Mouse (Mus musculus) cortical plate, adult 2 months (tissue): ENCODE measurements at regions not wholly inside any gene's neighbourhood (a gene's known extent, or its start where the extent isn't known, plus 50 kb on each side); places are given as distances from the start of the nearest gene placed in this dataset.
A peak's percentile ranks its signal among the peaks of the same experiment; 100 is the strongest.

Source experiments
- H3K27ac ChIP-seq: fragments of 200-500 bp; 2 replicates; pipeline ENCODE4 v1.5.1; 2012; ENCODE audit warnings: low read length, control low read depth, inconsistent platforms; ENCODE audit not compliant: insufficient read depth
- H3K4me1 ChIP-seq: fragments of 200-500 bp; 2 replicates; pipeline ENCODE4 v1.6.1; 2011; ENCODE audit warnings: low read length; ENCODE audit not compliant: control insufficient read depth, insufficient read depth
- H3K4me3 ChIP-seq: fragments of 200-500 bp; 2 replicates; pipeline ENCODE4 v1.5.1; 2011; ENCODE audit warnings: mild to moderate bottlenecking, low read length, control low read depth; ENCODE audit not compliant: insufficient read depth
- CTCF ChIP-seq: fragments of 200-500 bp; IDR thresholded peaks from 2 replicates; pipeline ENCODE4 v1.5.1; 2011; ENCODE audit warnings: mild to moderate bottlenecking, control low read depth, low read length; ENCODE audit not compliant: insufficient read depth; ENCODE audit errors: extremely low read depth
- POLR2A ChIP-seq: fragments of 200-500 bp; IDR thresholded peaks from 2 replicates; pipeline ENCODE4 v1.6.1; 2011; ENCODE audit warnings: mild to moderate bottlenecking, low read length, control low read depth; ENCODE audit not compliant: insufficient read depth; ENCODE audit errors: extremely low read depth

GRCm38 (mm10) chr11:109040519-109040916 lies 103.7 kb downstream of the E030025P04Rik start:
- Histone ChIP-seq H3K4me3 (no peak overlapping the region), H3K27ac (no peak overlapping the region), H3K4me1 (no peaks in the 10 kb centered on the region)
- no peak for TF ChIP-seq POLR2A
- no peak for TF ChIP-seq CTCF

GRCm38 (mm10) chr11:109039792-109040518 lies 104.2 kb downstream of the E030025P04Rik start:
- no peak overlapping the region for H3K4me3 ChIP-seq

GRCm38 (mm10) chr11:109039060-109039791 lies 104.9 kb downstream of the E030025P04Rik start:
- H3K27ac ChIP-seq = no peak overlapping the region
- peaks cover 2% of the 10 kb centered on the region; the same call in 1 of the 2 replicates for H3K4me1 ChIP-seq
- no peak overlapping the region for H3K4me3 ChIP-seq
- TF ChIP-seq CTCF = no peak
- no peak for TF ChIP-seq POLR2A

More at GRCm38 (mm10) chr11:109039792-109040518, 104.2 kb downstream of the E030025P04Rik start:
- TF ChIP-seq POLR2A = no peak
- no peak for TF ChIP-seq CTCF
- Histone ChIP-seq H3K4me1 (peaks cover 2% of the 10 kb centered on the region; the same call in 1 of the 2 replicates), H3K27ac (no peak overlapping the region)

GRCm38 (mm10) chr11:109038136-109038535 lies 106.0 kb downstream of the E030025P04Rik start:
- H3K4me3 ChIP-seq = no peak overlapping the region
- peaks cover 4% of the 10 kb centered on the region; the same call in 1 of the 2 replicates for H3K4me1 ChIP-seq
- no peak overlapping the region for H3K27ac ChIP-seq
- TF ChIP-seq POLR2A = no peak

- TF ChIP-seq CTCF (no peak), POLR2A (no peak)
- Histone ChIP-seq H3K4me3 (no peak overlapping the region), H3K27ac (no peak overlapping the region), H3K4me1 (peaks cover 4% of the 10 kb centered on the region; the same call in 1 of the 2 replicates)
These were observed 109.6 kb downstream of the E030025P04Rik start for GRCm38 (mm10) chr11:109034596-109034995.

GRCm38 (mm10) chr11:109034072-109034471 lies 110.1 kb downstream of the E030025P04Rik start:
- no peak overlapping the region for H3K4me3 ChIP-seq
- TF ChIP-seq CTCF (no peak), POLR2A (no peak)
- no peak overlapping the region for H3K27ac ChIP-seq
- H3K4me1 ChIP-seq = peaks cover 4% of the 10 kb centered on the region; the same call in 1 of the 2 replicates

GRCm38 (mm10) chr11:109032729-109033128 lies 111.4 kb downstream of the E030025P04Rik start:
- Histone ChIP-seq H3K4me1 (peaks cover 4% of the 10 kb centered on the region; the same call in 1 of the 2 replicates), H3K27ac (no peak overlapping the region), H3K4me3 (no peak overlapping the region)
- TF ChIP-seq CTCF = no peak
- no peak for TF ChIP-seq POLR2A

GRCm38 (mm10) chr11:109030486-109030885 lies 110.3 kb downstream of the Axin2 start:
- peaks cover 4% of the 10 kb centered on the region; the same call in 1 of the 2 replicates for H3K4me1 ChIP-seq
- H3K4me3 ChIP-seq = no peak overlapping the region
- no peak overlapping the region for H3K27ac ChIP-seq
- TF ChIP-seq CTCF (peak; percentile 66), POLR2A (no peak)

- no peak overlapping the region for H3K27ac ChIP-seq
- TF ChIP-seq CTCF = no peak
- TF ChIP-seq POLR2A = no peak
- peaks cover 2% of the 10 kb centered on the region; the same call in 1 of the 2 replicates for H3K4me1 ChIP-seq
- H3K4me3 ChIP-seq = no peak overlapping the region
These were observed 109.7 kb downstream of the Axin2 start for GRCm38 (mm10) chr11:109029894-109030293.

- no peak overlapping the region for H3K4me3 ChIP-seq
- TF ChIP-seq CTCF (no peak), POLR2A (no peak)
- H3K27ac ChIP-seq = no peak overlapping the region
- H3K4me1 ChIP-seq = no peaks in the 10 kb centered on the region
These were observed 94.7 kb downstream of the Axin2 start for GRCm38 (mm10) chr11:109014806-109015205.

- Histone ChIP-seq H3K27ac (no peak overlapping the region), H3K4me1 (no peaks in the 10 kb centered on the region), H3K4me3 (no peak overlapping the region)
- TF ChIP-seq POLR2A (no peak), CTCF (no peak)
These were observed 91.0 kb downstream of the Axin2 start for GRCm38 (mm10) chr11:109011161-109011560.
